Mouse (Mus musculus): ENCODE data around the gene Thsd4.

Thsd4 gene

DNA sequence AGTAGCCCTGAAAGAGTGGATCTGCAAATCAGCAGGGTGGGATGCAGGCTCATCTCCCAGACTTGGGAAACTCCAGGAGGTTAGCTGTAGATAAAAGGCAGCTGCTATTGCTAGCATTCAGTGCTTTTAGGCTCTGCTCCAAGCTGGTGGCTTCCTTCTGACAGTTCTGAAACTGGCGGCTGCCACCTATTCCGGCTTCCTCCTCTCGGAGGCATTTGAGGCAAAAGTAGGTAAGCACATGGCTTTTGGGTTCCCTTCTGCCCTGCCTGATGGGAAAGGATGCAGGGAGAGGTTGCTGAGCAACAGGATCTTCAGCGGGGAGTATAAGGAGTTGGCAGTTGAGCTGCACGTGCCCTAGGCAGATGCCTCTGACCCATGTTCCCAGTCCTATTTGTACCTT is 65.2 kb downstream of the Thsd4 start:
- peak; percentile 16 for DNase-seq (ENCODE audit: low spot score)

DNA sequence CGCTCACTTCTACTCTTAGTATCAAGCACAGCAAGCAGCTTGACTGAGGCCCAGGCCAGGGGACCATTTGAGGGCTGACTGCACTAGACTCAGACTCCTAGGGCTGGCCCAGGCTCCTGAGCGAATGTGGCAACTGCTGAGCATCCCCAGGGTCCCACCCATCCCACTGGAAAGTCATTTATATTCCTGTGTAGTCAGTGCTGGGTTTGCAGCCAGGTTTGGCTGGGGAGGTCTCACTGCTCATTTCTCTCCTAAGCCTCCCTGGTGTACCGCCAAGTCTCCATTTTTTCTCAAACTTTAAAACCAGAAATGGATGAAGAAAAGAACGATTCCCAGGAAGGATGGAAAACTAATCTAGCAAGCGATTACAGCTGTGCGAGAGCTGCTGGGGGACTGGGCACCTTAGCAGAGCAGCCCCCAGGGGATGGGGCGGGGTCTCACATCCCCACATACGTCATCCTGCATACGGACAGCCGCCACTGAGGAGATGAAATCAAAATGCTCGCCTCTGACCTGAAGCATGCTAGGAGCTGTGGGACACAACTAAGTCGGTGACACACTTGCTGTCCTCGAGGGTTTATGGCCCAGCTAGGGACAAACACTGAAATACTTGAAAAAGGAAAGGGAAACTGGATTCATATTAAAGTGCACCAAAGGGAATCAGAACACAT is 67.3 kb downstream of the Thsd4 start:
- DNase-seq (ENCODE audit: low spot score) = no peak

DNA sequence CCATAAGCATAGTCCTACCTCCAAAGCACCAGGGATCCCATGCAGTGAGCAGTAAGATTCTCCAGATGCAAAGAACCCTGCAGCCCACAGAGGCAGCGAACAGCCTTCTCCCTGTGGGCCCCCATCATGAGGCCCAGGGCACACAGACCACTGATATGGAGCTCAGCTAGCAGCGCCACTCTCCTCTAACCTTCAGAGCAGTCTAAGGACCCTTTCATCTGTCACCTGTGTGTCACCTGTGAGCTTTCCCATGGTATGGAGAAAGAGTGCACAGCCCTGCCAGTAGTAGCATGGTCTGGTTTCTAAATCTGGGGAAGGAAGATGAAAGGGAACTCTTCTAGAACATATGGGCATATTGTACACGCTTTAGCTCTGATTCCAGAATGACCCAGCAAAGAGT is 72.3 kb downstream of the Thsd4 start:
- DNase-seq (ENCODE audit: low spot score) = no peak

DNA sequence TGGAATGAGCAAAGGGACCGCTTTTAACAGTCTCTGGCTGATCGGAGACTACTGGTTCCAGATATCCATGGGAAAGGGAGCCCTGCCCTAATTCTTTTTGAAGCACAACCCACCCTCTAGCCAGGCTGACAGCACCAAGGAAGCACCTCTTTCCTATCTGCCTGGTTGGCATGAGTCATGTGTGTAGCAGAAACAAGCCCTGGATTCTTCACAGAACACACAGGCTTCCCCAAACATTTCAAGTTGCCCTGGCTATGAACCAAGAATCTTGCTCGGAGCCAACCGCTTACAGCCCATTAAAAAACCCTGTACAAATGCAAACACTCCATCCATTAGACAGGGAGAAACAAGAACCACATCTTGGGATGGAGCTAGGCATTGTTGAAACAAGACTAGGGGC is 76.0 kb downstream of the Thsd4 start:
- DNase-seq (ENCODE audit: low spot score) = no peak

DNA sequence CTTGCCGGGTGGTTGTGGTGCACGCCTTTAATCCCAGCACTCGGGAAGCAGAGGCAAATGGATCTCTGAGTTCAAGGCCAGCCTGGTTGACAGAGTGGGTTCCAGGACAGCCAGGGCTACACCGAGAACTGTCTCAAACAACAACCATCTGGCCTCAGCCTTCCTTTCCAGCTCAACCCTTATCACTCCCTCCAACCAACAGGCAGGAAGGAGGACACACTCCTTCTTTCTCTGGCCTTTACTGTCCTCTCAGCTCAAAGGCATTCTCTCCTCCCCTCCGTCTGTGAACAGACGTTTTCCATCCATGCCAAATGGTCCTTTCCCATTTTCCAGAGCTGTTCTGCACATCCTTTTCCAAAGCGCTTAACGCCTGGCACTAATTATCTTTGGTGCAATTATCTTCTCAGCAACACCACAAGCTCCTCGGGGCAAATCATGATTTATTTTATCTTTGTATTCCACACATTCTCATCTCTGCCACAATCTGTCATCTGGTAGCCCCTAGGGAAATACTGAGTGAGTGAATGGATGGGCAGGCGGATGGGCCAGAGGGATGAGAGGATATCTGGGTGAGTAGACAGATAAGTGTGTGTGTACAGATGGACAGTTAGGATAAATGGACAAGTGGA is 80.5 kb downstream of the Thsd4 start:
- DNase-seq (ENCODE audit: low spot score) = no peak

DNA sequence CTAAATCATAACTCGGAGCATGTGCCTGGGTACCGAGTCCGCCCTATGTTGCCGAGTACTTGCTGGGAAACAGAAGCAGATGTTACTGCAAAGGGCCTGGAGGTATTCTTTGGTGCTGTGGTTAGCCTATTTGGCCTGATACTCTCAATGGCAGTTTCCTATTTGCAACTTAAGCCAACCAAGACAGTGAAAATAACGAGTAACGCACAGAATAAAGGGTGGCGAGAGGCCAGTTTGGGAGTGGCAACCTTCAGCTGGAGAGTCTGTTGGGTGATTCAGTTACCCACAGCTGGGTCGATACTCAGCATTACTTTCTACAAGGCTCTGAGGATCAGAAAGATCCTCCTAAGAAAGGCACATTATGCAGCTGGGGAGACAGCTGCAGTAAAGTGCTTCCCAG is 81.3 kb downstream of the Thsd4 start:
- DNase-seq (ENCODE audit: low spot score) = no peak

DNA sequence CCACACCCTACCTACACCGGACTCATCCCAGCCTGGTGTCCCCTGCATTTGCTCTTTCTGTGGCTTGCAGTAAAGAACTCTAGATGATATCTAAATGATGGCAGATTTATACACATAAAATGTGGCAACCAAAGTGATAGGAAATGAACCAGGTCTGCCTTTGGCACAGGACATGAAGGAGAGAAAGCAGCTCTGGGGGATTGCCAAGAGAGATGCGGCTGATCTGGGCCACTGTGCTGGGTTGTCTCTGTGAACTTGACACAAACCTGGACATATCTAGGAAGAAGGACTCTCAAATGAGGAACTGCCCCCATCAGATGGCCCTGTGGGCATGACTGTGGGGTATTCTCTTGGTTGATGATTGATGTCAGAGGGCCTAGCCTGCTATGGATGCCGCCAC is 85.6 kb downstream of the Thsd4 start:
- DNase-seq (ENCODE audit: low spot score) = no peak

DNA sequence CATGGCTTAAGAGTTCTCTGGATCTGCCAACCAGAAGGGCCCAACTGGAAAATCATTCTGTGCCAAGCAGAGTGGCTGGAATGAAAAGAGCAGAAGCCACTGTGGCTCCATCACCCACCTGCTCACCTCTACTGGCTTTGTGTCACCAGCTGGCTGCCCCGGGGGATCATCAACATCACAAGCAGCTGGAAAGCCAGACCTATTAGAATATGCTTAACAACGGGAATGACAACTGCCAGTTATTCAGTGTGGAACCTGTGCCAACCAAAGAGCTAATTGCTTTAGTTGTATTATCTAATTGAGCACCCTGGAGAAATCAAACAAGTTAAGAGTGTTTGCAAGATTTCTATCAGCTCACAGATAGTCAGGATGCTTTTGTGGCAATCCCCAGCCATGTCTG is 87.8 kb downstream of the Thsd4 start:
- DNase-seq (ENCODE audit: low spot score) = no peak

DNA sequence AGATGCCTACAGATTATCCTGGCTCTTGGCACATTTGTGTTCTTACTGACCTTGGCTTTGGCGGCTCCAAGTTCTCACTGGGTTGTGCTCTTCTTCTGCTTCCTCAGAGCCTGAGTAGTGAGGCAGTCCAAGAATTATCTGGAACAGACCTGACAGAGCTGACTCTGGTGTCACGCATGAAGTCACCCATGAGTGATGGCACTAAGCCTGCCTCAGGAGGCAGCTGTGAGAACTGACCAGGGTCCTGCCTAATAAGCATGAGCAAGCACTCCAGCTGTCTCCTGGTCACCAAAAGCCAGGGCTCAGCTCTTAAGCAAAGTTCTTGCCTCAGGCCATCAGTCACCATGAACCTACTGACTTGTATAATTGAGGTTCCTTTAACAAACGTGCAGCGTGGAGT is 89.9 kb downstream of the Thsd4 start:
- DNase-seq (ENCODE audit: low spot score) = peak; percentile 11

DNA sequence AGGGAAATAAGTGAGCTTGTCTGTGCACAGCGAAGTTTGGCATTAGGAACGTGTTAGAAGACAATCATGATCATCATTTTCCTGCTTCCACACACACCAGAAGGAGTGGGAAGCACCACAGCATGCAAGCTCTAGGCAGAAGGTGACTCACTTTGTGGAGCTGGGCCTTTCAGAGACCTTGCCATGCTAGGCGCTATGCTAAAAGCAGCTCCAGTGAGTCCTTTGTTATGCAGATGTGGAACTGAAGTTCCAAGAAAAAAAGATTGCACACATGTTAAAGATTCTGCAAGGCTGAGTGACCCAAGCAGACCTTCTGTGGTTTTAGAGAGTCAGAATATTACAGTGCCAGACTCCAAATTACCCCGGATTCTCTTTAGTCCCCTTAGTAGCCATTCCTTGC is 91.8 kb downstream of the Thsd4 start:
- no peak for DNase-seq (ENCODE audit: low spot score)

DNA sequence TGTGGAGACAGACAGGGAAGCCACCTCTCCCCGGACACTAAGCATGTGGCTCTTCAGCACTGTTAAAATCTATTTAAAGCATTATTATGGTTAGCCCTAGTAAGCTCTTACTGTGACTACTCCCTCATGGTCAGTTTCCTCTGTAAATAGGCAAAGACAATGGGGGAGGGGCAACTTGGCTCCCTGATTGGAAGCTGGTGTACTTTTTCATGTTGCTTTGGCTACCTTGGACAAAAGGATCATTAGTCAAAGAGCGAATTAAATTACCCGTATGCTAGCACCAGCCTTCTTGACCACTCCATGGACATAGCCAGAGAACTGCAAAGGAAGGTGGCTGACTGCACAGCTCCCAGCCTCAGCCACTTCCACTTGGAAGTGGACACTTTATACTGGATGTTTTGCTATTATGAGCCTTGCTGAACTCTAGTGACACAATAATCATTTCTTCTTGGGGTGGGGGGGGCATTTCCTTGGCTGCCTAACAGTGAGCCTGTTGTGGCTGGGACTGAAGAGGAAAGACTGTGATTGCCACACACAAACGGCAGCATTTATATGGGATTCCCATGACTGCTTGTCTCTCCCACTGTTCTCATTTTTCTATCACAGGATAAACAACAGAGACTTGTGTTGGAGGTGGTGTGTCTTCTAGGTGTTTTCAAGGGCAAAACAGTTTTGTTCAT is 107.6 kb downstream of the Thsd4 start:
- peak; percentile 37 for DNase-seq (ENCODE audit: low spot score)

DNA sequence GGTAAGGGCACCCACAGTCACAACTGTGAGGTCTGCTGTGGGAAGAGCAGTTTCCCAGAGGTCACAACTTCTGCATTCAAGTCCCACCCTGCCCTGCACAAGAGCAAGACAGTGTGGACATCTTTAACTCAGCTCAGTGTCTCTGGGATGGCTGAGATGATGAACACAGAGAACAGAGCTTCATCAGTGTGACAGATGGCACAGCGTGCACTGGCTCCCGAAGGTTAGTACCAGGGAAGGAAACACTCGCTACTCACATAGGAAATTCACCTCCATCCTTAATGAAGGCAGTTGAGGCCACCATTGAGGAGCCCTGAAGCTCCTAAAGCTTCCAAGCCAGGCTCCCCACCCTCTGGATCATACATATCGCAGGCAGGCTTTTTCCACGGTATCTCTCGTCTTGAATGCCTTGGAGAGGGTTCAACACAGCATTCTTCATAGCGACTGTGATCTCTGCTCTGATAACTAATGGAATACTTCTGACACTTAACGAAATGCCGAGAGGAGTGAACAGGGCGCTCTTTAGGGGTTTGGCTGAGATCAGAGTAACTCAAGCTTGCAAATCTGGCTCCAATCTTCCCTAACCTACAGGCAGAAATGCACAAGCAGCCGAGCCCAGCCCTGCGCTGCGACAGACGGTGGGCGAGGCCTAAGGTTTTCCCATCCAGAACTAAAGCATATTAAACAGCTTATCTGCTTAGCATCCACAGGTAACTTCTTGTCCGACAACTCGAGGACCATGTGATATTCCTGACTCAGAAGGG is 110.8 kb downstream of the Thsd4 start:
- peak; percentile 11 for DNase-seq (ENCODE audit: low spot score)

DNA sequence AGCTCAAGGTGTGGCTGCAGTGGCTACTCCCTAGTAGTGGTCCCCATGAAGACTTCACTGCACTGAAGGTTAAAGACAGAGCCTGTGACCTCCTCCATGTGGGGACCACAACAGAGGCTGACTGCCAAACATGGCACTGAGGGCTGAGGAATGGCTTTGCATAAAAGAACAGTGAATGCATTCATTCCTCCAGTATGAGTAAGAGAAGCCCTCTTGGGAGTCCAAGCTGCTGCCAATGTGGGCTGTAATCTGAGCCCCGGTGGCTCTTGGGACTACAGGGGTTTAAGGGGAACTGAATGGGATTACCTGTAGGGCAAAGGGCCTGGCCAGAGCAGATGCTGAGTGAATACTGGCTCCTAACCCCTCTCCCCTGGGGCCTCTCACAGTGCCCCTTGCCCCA is 114.5 kb downstream of the Thsd4 start:
- DNase-seq (ENCODE audit: low spot score) = no peak

DNA sequence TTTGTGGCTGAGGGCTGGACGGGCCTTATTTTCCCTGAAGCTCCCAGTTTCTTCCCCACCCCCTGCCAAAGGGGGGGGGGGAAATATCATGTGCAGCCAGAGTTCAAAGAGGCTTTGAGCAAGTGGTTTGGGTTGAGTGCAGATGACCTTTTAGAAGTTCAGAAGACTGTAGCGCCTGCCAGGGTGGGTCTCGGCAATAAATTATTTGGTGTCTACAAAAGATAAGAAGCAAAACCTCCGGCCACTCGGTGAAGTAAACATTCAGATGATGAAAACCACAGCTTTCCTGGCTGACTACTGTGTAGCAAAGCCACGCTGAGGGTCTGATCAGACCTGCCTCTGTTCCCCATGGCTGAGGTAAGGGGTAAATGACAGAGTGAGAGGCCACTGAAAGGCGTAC is 116.1 kb downstream of the Thsd4 start:
- no peak for DNase-seq (ENCODE audit: low spot score)

DNA sequence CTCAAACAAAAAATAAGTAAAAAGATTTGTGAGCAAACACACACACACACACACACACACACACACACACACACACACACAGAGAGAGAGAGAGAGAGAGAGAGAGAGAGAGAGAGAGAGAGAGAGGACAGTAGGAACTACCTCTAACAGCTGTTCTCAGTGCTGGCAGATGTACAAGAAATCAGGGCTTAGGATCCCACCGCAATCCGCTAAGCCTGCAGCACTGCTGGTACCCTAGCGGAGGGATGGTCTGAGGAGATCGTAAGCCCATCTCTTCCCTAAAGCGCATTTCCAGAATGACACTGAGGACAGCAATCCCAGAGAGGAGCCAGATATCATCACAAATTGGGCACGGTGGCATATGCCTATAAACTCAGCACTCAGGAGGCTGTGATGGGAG is 119.2 kb downstream of the Thsd4 start:
- no peak for DNase-seq (ENCODE audit: low spot score)

DNA sequence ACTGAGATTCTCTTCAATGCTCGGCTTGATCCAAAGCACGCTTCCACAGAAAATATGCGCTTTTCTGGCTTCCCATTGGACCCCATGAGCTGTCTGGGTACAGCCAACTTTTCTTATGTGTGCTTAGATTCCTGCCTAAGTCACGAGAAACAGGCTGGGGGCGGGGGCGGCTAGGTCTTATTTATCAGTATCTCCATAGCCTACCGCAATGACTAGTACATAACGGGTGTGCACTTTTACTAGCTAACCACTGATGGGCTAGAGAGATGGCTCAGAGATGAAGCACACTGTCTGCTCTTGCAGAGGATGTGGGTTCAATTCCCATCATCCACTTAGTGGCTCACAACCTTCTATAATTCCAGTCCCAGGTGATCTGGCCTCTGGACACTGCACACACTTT is 121.8 kb downstream of the Thsd4 start:
- no peak for DNase-seq (ENCODE audit: low spot score)

DNA sequence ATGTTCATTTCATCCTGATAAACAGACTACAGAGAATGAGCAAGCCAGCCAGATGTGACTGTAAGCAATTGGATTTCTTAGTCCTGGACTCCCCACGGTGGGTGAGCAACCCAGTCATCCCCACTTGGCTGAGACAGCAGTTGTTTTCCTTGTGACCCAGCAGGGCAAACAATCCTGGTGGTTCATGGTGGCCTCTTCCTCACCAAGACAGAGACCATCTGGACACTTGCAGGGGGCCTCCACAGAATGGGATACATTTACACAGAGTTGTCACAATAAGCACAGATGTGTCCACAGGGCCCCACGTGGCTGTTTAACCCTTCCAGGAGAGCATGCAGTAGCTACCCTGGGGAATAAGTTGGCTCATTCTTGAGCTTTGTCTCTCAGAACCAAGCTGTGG is 123.8 kb downstream of the Thsd4 start:
- peak; percentile 26 for DNase-seq (ENCODE audit: low spot score)

DNA sequence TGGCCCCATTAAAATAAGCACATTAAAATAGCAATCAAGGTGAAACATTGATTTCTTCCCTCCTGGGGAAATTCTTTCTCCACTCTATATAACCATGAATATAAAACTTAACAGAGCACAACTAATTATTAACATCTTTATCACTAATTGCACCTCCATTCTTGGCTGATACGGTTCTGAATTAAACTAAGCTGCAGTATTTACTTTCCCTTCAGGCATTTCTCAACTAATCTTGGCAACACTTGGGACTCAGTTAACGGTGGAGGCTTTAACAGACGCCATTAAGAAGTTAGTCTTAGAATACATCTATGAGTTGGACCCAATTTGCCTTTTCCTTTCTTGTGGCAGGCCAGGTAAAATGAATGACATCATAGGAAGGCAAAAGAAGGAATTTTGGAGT is 125.8 kb downstream of the Thsd4 start:
- no peak for DNase-seq (ENCODE audit: low spot score)

DNA sequence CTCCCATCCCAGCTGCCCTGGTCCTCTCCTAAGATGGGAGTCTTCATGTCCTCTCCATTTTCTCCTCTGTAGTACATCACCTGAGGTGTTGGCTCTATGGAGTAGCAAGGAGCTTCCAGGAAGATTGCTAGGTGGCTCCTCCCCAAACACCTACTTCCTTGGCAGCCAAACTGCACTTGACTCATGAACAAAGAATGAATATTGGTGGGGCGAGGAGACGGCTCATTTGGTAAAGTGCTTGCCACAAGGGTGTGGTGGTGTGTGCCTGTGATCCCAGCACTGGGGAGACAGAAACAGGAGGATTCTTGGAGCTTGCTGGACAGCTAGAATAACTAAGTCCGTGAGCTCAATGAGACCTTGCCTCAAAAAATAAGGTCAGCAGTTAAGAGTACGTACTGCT is 128.9 kb downstream of the Thsd4 start:
- no peak for DNase-seq (ENCODE audit: low spot score)

DNA sequence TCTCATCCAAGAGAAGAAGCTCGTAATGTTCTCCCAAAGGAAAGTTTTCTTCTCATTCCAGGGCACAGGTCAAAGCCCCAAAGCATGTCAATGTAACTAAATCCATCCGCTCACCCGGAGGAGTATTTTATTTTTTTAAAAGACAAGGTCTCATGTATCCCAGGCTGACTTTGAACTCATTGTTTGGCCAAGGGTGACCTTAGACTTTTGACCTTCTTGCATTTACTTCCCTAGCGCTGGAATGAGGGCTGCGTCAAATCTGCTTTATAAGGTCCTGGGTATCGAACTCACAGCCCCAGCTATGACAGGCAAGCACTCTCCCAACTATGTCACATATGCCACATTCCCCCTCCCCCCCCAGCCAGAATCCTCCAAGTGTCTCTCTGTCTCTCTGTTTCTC is 137.1 kb downstream of the Thsd4 start:
- no peak for DNase-seq (ENCODE audit: low spot score)

DNA sequence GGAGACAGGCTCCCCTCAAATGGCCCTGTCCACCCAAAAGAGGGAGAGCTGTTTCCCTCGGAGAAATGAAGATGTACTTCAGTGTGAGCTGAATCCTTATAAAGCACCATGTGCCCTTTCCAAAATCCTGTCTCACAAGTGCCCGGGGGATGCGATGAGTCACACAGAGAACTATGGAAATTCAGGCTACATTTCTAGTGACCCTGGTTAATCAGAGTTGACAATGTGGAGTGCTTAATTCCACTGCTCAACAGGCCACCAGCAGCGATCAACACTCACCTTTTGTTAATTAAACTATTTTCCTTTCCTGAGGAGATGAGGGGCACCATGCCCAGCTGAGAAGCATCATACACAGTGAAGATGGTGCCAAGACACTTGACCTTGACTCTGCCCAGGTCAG is 138.9 kb downstream of the Thsd4 start:
- DNase-seq (ENCODE audit: low spot score) = peak; percentile 37

DNA sequence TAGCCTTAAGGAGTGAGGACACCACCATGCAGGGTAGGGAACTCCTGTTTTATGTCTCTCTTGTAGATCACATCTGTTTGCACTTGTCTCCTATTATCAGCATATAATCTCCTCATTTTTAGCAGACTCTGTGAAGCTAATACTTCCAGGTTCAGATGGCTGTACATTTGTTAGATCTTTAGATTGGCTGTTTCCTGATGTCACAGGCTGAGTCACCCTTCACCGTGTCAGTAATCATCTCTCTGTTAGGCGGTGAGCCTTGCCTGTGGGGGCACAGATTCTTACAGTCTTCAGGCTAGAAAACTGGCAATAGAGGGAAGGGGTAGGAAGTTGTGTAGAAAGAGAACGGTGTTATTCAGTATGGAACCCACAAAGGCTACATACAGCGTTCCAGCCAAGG is 139.3 kb downstream of the Thsd4 start:
- DNase-seq (ENCODE audit: low spot score) = peak; percentile 5

DNA sequence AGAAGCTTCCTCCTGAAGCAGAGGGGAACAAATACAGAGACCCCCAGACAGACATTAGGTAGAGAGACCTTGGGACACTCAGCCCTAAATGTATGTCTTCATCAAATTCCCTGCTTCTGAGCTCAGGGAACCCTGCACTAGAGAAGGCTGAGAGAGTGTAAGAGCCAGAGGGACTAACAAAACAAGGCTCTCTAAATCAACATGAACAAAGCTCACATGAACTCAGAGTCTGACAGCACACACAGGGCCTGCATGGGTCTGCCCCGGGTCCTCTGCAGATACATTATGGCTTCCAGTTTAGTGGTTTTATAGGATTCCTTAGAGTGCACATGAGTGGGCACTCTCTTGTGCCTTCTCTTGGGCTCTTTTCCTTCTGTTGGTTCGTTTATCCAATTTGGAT is 140.8 kb downstream of the Thsd4 start:
- no peak for DNase-seq (ENCODE audit: low spot score)

All from retina, embryonic 14.5 days (tissue).